Comparison of ENCODE assay signal across 13 mouse cellular contexts in the genomic region with DNA sequence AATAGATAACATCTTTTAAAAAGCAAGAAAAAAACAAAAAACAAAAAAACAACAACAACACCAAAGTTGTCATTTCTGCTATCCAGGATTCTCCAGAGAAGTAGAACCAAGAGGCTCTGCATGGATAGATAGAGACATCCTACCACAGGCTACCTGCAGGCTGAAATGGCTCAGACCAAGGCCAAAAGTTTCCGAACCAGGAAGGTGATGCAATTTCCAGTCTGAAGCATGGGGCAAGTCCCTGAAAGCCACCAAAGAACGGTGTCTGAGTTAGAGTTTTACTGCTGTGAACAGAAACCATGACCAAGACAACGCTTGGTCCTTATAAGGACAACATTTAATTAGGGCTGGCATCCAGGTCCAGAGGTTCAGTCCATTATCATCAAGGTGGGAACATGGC.
"Had no signal": no experiment of that assay in that cellular context is flagged by ENCODE, and none has a peak within 500 bp of the region (broad histone marks: within the 10 kb centered on the region; RNA-seq: fewer than 3 reads in every experiment).

No protein-coding gene starts in this region.

- DNase-seq: lung, adult 18-20 months; retina, postnatal 1 day; right cerebral cortex, postnatal 4 days; spleen, adult 18-20 months; thymus, adult 18-20 months; thymus, postnatal 14 days; thymus, postnatal 4 days had no signal

- H3K27ac ChIP-seq: midbrain, embryonic 10.5 days; midbrain, embryonic 12.5 days; neural tube, embryonic 13.5 days; neural tube, embryonic 15.5 days had no signal

- H3K4me2 ChIP-seq: lung, embryonic 14.5 days; midbrain, embryonic 12.5 days; neural tube, embryonic 13.5 days; neural tube, embryonic 15.5 days had no signal

- H3K36me3 ChIP-seq: midbrain, embryonic 10.5 days; midbrain, embryonic 12.5 days; neural tube, embryonic 13.5 days; neural tube, embryonic 15.5 days had no signal

- H3K9me3 ChIP-seq: midbrain, embryonic 12.5 days; neural tube, embryonic 13.5 days; neural tube, embryonic 15.5 days had no signal

- ATAC-seq: midbrain, embryonic 16.5 days had no signal

- H3K9ac ChIP-seq: lung, embryonic 14.5 days; midbrain, embryonic 12.5 days; neural tube, embryonic 13.5 days; neural tube, embryonic 15.5 days had no signal

- H3K27me3 ChIP-seq: midbrain, embryonic 12.5 days; neural tube, embryonic 13.5 days; neural tube, embryonic 15.5 days had no signal

- H3K4me3 ChIP-seq: midbrain, embryonic 10.5 days; midbrain, embryonic 12.5 days; neural tube, embryonic 13.5 days; neural tube, embryonic 15.5 days had no signal

- H3K4me1 ChIP-seq: midbrain, embryonic 10.5 days; midbrain, embryonic 12.5 days; neural tube, embryonic 13.5 days; neural tube, embryonic 15.5 days had no signal
